Mouse (Mus musculus) heart, postnatal 0 days (tissue): ENCODE measurements at regions not wholly inside any gene's neighbourhood (a gene's known extent, or its start where the extent isn't known, plus 50 kb on each side); places are given as distances from the start of the nearest gene placed in this dataset.

ENCODE experiments used
- ATAC-seq: fragments of 200-750 bp; cut with Nextera tagmentation; 2 replicates; pipeline ENCODE4 v1.8.0; 2017; ENCODE audit warnings: low read depth, moderate number of reproducible peaks, moderate library complexity; ENCODE audit not compliant: insufficient read depth
- DNase-seq: peaks from one replicate; pipeline ENCODE4 v3.0.0-alpha.2; 2016; ENCODE audit warnings: low spot score
- H3K27ac ChIP-seq: fragments of 300-500 bp; sonication (generic); 2 replicates; pipeline ENCODE4 v1.5.1; 2014; ENCODE audit warnings: low read depth, mild to moderate bottlenecking
- H3K27me3 ChIP-seq: fragments of 300-500 bp; sonication (generic); 2 replicates; pipeline ENCODE4 v1.6.1; 2014; ENCODE audit warnings: low read length, mixed read lengths; ENCODE audit not compliant: control insufficient read depth, insufficient read depth
- H3K36me3 ChIP-seq: fragments of 300-500 bp; sonication (generic); replicated peaks from 2 replicates; pipeline ENCODE4 v1.6.1; 2014; ENCODE audit warnings: low read length, mixed read lengths; ENCODE audit not compliant: control insufficient read depth, insufficient read depth
- H3K4me1 ChIP-seq: fragments of 300-500 bp; sonication (generic); 2 replicates; pipeline ENCODE4 v1.6.1; 2014; ENCODE audit warnings: antibody characterized with exemption; ENCODE audit not compliant: control insufficient read depth, insufficient read depth
- H3K4me2 ChIP-seq: fragments of 300-500 bp; sonication (generic); 2 replicates; pipeline ENCODE4 v1.6.1; 2014; ENCODE audit warnings: low read depth, mild to moderate bottlenecking, low read length, moderate library complexity
- H3K4me3 ChIP-seq: fragments of 300-500 bp; sonication (generic); 2 replicates; pipeline ENCODE4 v1.5.1; 2014; ENCODE audit warnings: low read depth, low read length
- H3K9ac ChIP-seq: fragments of 300-500 bp; sonication (generic); replicated peaks from 2 replicates; pipeline ENCODE4 v1.6.1; 2014; ENCODE audit warnings: low read depth, low read length, mixed read lengths
- H3K9me3 ChIP-seq: fragments of 300-500 bp; sonication (generic); replicated peaks from 2 replicates; pipeline ENCODE4 v1.6.1; 2016; ENCODE audit warnings: low read length; ENCODE audit not compliant: control insufficient read depth
- CTCF ChIP-seq: IDR thresholded peaks from 2 replicates; pipeline ENCODE4 v1.5.1; 2016; ENCODE audit warnings: antibody characterized with exemption, control low read depth, low read depth
- EP300 ChIP-seq: IDR thresholded peaks from 2 replicates; pipeline ENCODE4 v1.6.1; 2016; ENCODE audit warnings: antibody characterized with exemption, low read depth
- WGBS: fragments of 180-500 bp; shearing (Covaris S2); extraction: QIAGEN DNeasy Blood & Tissue Kit; methylation state at CpG from one replicate; pipeline ENCODE4 v1.1.7; 2014; 5-methylcytosine and 5-hydroxymethylcytosine counted together

- no peak overlapping the region for H3K9ac ChIP-seq
Observed at GRCm38 (mm10) chr14:74538187-74538586, 102.5 kb upstream of the Htr2a start.

GRCm38 (mm10) chr14:74544028-74544427 lies 96.6 kb upstream of the Htr2a start:
- no peak overlapping the region for H3K9ac ChIP-seq
- WGBS: 86% methylated on average over 3 of the region's 3 CpGs
- no peak overlapping the region for H3K4me2 ChIP-seq
- no peaks in the 10 kb centered on the region for H3K27me3 ChIP-seq
- TF ChIP-seq CTCF: no peak
- no peak for TF ChIP-seq EP300
- no peak for DNase-seq
- H3K27ac ChIP-seq: no peak overlapping the region
- ATAC-seq: no peak
- no peak overlapping the region for H3K4me3 ChIP-seq
- no peaks in the 10 kb centered on the region for H3K9me3 ChIP-seq
- H3K36me3 ChIP-seq: no peaks in the 10 kb centered on the region
- no peaks in the 10 kb centered on the region for H3K4me1 ChIP-seq

More at GRCm38 (mm10) chr14:74538187-74538586, 102.5 kb upstream of the Htr2a start:
- ATAC-seq (no peak), DNase-seq (no peak)
- no peak overlapping the region for H3K4me2 ChIP-seq
- no peaks in the 10 kb centered on the region for H3K4me1 ChIP-seq
- no peaks in the 10 kb centered on the region for H3K36me3 ChIP-seq
- H3K27ac ChIP-seq: no peak overlapping the region
- H3K27me3 ChIP-seq: no peaks in the 10 kb centered on the region
- TF ChIP-seq EP300: no peak
- no peak for TF ChIP-seq CTCF
- H3K9me3 ChIP-seq: no peaks in the 10 kb centered on the region
- no peak overlapping the region for H3K4me3 ChIP-seq
- 84% methylated on average over 2 of the region's 2 CpGs for WGBS

GRCm38 (mm10) chr14:74551091-74551490 lies 89.5 kb upstream of the Htr2a start:
- no peak overlapping the region for H3K27ac ChIP-seq
- no peaks in the 10 kb centered on the region for H3K9me3 ChIP-seq
- WGBS: 80% methylated on average over 2 of the region's 2 CpGs
- H3K36me3 ChIP-seq: no peaks in the 10 kb centered on the region
- ATAC-seq: no peak
- no peak for TF ChIP-seq CTCF
- no peak for TF ChIP-seq EP300
- no peak for DNase-seq
- no peak overlapping the region for H3K4me2 ChIP-seq
- no peak overlapping the region for H3K9ac ChIP-seq
- no peaks in the 10 kb centered on the region for H3K27me3 ChIP-seq
- H3K4me3 ChIP-seq: no peak overlapping the region
- no peaks in the 10 kb centered on the region for H3K4me1 ChIP-seq

GRCm38 (mm10) chr14:74553636-74554035 lies 87.0 kb upstream of the Htr2a start:
- no peaks in the 10 kb centered on the region for H3K9me3 ChIP-seq
- no peak overlapping the region for H3K4me3 ChIP-seq
- no peak overlapping the region for H3K4me2 ChIP-seq
- TF ChIP-seq EP300: peak; percentile 32; the same call in 1 of the 2 replicates
- no peak for TF ChIP-seq CTCF
- peak overlapping the region; percentile 71; the same call in 1 of the 2 replicates for H3K27ac ChIP-seq
- no peaks in the 10 kb centered on the region for H3K4me1 ChIP-seq
- no peaks in the 10 kb centered on the region for H3K36me3 ChIP-seq
- 73% methylated on average over 1 of the region's 1 CpGs for WGBS
- ATAC-seq (peak; percentile 69), DNase-seq (peak; percentile 87)
- H3K9ac ChIP-seq: no peak overlapping the region
- H3K27me3 ChIP-seq: no peaks in the 10 kb centered on the region

GRCm38 (mm10) chr14:74558359-74558758 lies 82.3 kb upstream of the Htr2a start:
- H3K4me2 ChIP-seq: no peak overlapping the region
- no peak overlapping the region for H3K9ac ChIP-seq
- WGBS: 49% methylated on average over 5 of the region's 5 CpGs
- H3K4me1 ChIP-seq: no peaks in the 10 kb centered on the region
- H3K9me3 ChIP-seq: no peaks in the 10 kb centered on the region
- no peaks in the 10 kb centered on the region for H3K36me3 ChIP-seq
- ATAC-seq (no peak), DNase-seq (no peak)
- no peak overlapping the region for H3K27ac ChIP-seq
- TF ChIP-seq CTCF: no peak
- no peak for TF ChIP-seq EP300
- H3K27me3 ChIP-seq: no peaks in the 10 kb centered on the region
- H3K4me3 ChIP-seq: no peak overlapping the region
